Mouse (Mus musculus): ENCODE data around the gene Casp9. TPM values are rescaled to one million over a fixed set of nuclear protein-coding genes. Genes with fewer than 3 reads are reported as not detected.

Casp9 gene
- polyA plus RNA-seq, 1 experiment: 15.2 TPM

DNA sequence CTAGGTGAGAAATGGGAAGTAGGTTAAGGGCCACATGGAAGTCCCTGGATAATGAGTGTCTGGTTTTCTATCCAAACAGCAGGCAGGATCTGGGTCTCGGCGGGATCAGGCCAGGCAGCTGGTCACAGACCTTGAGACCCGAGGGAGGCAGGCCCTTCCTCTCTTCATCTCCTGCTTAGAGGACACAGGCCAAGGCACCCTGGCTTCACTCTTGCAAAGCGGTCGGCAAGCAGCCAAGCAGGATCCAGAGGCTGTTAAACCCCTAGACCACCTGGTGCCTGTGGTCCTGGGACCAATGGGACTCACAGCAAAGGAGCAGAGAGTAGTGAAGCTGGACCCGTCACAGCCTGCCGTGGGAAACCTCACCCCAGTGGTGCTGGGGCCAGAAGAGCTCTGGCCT, 2.9 kb downstream of the Casp9 start:
- Histone ChIP-seq H3ac (ENCODE audit: control insufficient read depth, insufficient read length) (no peak overlapping the region), H3K27me3 (ENCODE audit: control insufficient read depth, insufficient read depth, insufficient read length) (no peaks in the 10 kb centered on the region), H3K4me2 (ENCODE audit: low read depth) (no peak overlapping the region), H3K36me3 (ENCODE audit: control insufficient read depth, insufficient read depth) (no peaks in the 10 kb centered on the region), H3K79me2 (ENCODE audit: control insufficient read depth, insufficient read depth) (peaks cover 11% of the 10 kb centered on the region), H3K4me3 (no peak overlapping the region)
- TF ChIP-seq TCF3 (IDR thresholded peaks at IDR 0.05; ENCODE audit: insufficient read length, low read depth) (no peak), REST (IDR thresholded peaks at IDR 0.05; ENCODE audit: insufficient read depth, insufficient read length) (no peak), E2F4 (IDR thresholded peaks at IDR 0.05; ENCODE audit: insufficient read depth) (no peak), SRF (IDR thresholded peaks at IDR 0.05; ENCODE audit: control insufficient read depth, insufficient read length, low read depth) (no peak), USF1 (IDR thresholded peaks at IDR 0.05; ENCODE audit: low read depth) (no peak), POLR2AphosphoS2 (IDR thresholded peaks at IDR 0.05; ENCODE audit: insufficient read length, low read depth) (no peak), MYOG (IDR thresholded peaks at IDR 0.05; ENCODE audit: control insufficient read depth in 1 of 3, insufficient read depth in 1 of 3, insufficient read length in 2 of 3, low read depth in 2 of 3) (no peak), CEBPB (IDR thresholded peaks at IDR 0.05; ENCODE audit: insufficient read depth, poor library complexity, severe bottlenecking) (no peak), POLR2A (IDR thresholded peaks at IDR 0.05; ENCODE audit: insufficient read length, low read depth) (no peak), MAX (IDR thresholded peaks at IDR 0.05; ENCODE audit: low read depth) (no peak), MYOD1 (IDR thresholded peaks at IDR 0.05; ENCODE audit: control insufficient read depth in 1 of 3, insufficient read length in 2 of 3, low read depth in 2 of 3) (no peak), TCF12 (IDR thresholded peaks at IDR 0.05; ENCODE audit: insufficient read depth, poor library complexity, severe bottlenecking) (no peak)

DNA sequence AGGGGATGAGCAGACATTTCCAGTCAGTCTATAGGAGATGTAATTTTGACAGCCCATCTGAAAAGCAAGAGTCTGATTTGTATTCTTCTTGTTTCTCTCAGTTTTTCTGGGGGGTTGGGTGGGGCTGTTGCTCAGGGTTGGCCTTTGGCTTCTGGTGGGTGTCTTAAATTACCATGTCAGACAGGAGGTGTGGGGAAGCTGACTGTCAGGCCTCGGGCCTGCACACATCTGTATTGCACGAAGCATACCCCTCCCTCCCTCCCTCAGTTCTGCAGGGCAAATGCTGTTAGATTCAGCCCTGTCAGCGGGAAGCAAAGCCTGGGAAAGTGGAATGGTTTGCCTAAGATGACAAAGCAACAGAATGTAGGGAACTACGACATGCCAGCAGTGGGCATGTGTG, 3.5 kb downstream of the Casp9 start:
- Histone ChIP-seq H3K4me3 (no peak overlapping the region), H3K27me3 (ENCODE audit: control insufficient read depth, insufficient read depth, insufficient read length) (no peaks in the 10 kb centered on the region), H3K79me2 (ENCODE audit: control insufficient read depth, insufficient read depth) (peaks cover 11% of the 10 kb centered on the region), H3ac (ENCODE audit: control insufficient read depth, insufficient read length) (no peak overlapping the region), H3K4me2 (ENCODE audit: low read depth) (no peak overlapping the region), H3K36me3 (ENCODE audit: control insufficient read depth, insufficient read depth) (no peaks in the 10 kb centered on the region)
- TF ChIP-seq MAX (IDR thresholded peaks at IDR 0.05; ENCODE audit: low read depth): no peak
- no peak for TF ChIP-seq CEBPB (IDR thresholded peaks at IDR 0.05; ENCODE audit: insufficient read depth, poor library complexity, severe bottlenecking)
- no peak for TF ChIP-seq SRF (IDR thresholded peaks at IDR 0.05; ENCODE audit: control insufficient read depth, insufficient read length, low read depth)
- no peak for TF ChIP-seq POLR2AphosphoS2 (IDR thresholded peaks at IDR 0.05; ENCODE audit: insufficient read length, low read depth)
- TF ChIP-seq MYOG (IDR thresholded peaks at IDR 0.05; ENCODE audit: control insufficient read depth in 1 of 3, insufficient read depth in 1 of 3, insufficient read length in 2 of 3, low read depth in 2 of 3): no peak
- no peak for TF ChIP-seq TCF3 (IDR thresholded peaks at IDR 0.05; ENCODE audit: insufficient read length, low read depth)
- TF ChIP-seq POLR2A (IDR thresholded peaks at IDR 0.05; ENCODE audit: insufficient read length, low read depth): no peak
- no peak for TF ChIP-seq REST (IDR thresholded peaks at IDR 0.05; ENCODE audit: insufficient read depth, insufficient read length)
- no peak for TF ChIP-seq TCF12 (IDR thresholded peaks at IDR 0.05; ENCODE audit: insufficient read depth, poor library complexity, severe bottlenecking)
- no peak for TF ChIP-seq E2F4 (IDR thresholded peaks at IDR 0.05; ENCODE audit: insufficient read depth)
- TF ChIP-seq USF1 (IDR thresholded peaks at IDR 0.05; ENCODE audit: low read depth): no peak
- TF ChIP-seq MYOD1 (IDR thresholded peaks at IDR 0.05; ENCODE audit: control insufficient read depth in 1 of 3, insufficient read length in 2 of 3, low read depth in 2 of 3): no peak

DNA sequence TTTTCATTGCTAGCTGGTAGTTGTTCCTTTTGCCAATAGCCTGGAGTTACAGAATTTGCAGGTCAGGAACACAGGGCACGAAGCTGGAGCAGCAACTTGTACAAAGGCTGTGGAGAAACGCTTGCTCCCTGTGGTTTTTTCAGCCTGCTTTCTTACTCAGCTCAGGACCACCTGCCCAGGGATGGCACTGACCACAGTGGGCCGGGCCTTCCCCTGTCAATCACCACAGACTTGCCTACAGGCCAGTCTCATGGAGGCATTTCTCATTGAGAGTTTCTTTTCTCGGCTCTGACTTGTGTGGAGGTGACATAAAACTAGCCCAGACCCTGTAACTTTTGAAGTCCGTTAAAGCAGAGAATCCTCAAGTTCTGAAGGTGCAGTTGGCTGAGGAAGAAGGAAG, 4.1 kb downstream of the Casp9 start:
- no peak for TF ChIP-seq CEBPB (IDR thresholded peaks at IDR 0.05; ENCODE audit: insufficient read depth, poor library complexity, severe bottlenecking)
- TF ChIP-seq USF1 (IDR thresholded peaks at IDR 0.05; ENCODE audit: low read depth): no peak
- TF ChIP-seq MYOD1 (IDR thresholded peaks at IDR 0.05; ENCODE audit: control insufficient read depth in 1 of 3, insufficient read length in 2 of 3, low read depth in 2 of 3): no peak
- no peak for TF ChIP-seq TCF12 (IDR thresholded peaks at IDR 0.05; ENCODE audit: insufficient read depth, poor library complexity, severe bottlenecking)
- no peak for TF ChIP-seq POLR2A (IDR thresholded peaks at IDR 0.05; ENCODE audit: insufficient read length, low read depth)
- TF ChIP-seq POLR2AphosphoS2 (IDR thresholded peaks at IDR 0.05; ENCODE audit: insufficient read length, low read depth): no peak
- TF ChIP-seq REST (IDR thresholded peaks at IDR 0.05; ENCODE audit: insufficient read depth, insufficient read length): no peak
- TF ChIP-seq MYOG (IDR thresholded peaks at IDR 0.05; ENCODE audit: control insufficient read depth in 1 of 3, insufficient read depth in 1 of 3, insufficient read length in 2 of 3, low read depth in 2 of 3): no peak
- no peak for TF ChIP-seq E2F4 (IDR thresholded peaks at IDR 0.05; ENCODE audit: insufficient read depth)
- no peak overlapping the region for H3K4me3 ChIP-seq
- H3K27me3 ChIP-seq (ENCODE audit: control insufficient read depth, insufficient read depth, insufficient read length): no peaks in the 10 kb centered on the region

DNA sequence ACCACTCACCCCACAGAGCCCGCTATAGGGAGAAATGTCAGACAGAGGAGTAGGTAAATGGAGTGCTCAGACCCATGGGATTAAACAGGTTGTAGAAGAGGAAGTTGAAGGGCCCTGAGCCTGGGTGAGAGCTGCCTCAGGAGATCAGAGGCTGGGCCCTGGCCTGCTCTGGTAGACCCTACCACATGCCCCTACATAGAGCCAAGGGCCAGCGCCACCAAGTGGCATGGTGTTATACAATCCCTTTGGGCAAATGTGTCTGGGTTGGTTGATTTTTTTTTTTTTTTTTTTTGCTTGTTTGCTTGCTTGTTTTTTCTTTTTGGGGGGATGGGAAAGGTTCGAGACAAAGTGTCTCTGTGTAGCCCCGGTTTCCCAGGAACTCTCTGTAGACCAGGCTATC, 10.7 kb downstream of the Casp9 start:
- Histone ChIP-seq H3K27me3 (ENCODE audit: control insufficient read depth, insufficient read depth, insufficient read length) (no peaks in the 10 kb centered on the region), H3K79me2 (ENCODE audit: control insufficient read depth, insufficient read depth) (no peaks in the 10 kb centered on the region), H3K36me3 (ENCODE audit: control insufficient read depth, insufficient read depth) (peaks cover 7% of the 10 kb centered on the region), H3K4me3 (no peak overlapping the region), H3K4me2 (ENCODE audit: low read depth) (no peak overlapping the region), H3ac (ENCODE audit: control insufficient read depth, insufficient read length) (no peak overlapping the region)
- TF ChIP-seq MYOG (IDR thresholded peaks at IDR 0.05; ENCODE audit: control insufficient read depth in 1 of 3, insufficient read depth in 1 of 3, insufficient read length in 2 of 3, low read depth in 2 of 3) (no peak), TCF12 (IDR thresholded peaks at IDR 0.05; ENCODE audit: insufficient read depth, poor library complexity, severe bottlenecking) (no peak), POLR2A (IDR thresholded peaks at IDR 0.05; ENCODE audit: insufficient read length, low read depth) (no peak), SRF (IDR thresholded peaks at IDR 0.05; ENCODE audit: control insufficient read depth, insufficient read length, low read depth) (no peak), MYOD1 (IDR thresholded peaks at IDR 0.05; ENCODE audit: control insufficient read depth in 1 of 3, insufficient read length in 2 of 3, low read depth in 2 of 3) (no peak)

More for the DNA sequence above, 4.1 kb downstream of the Casp9 start:
- H3K79me2 ChIP-seq (ENCODE audit: control insufficient read depth, insufficient read depth): peaks cover 11% of the 10 kb centered on the region
- H3ac ChIP-seq (ENCODE audit: control insufficient read depth, insufficient read length): no peak overlapping the region
- H3K36me3 ChIP-seq (ENCODE audit: control insufficient read depth, insufficient read depth): no peaks in the 10 kb centered on the region
- no peak overlapping the region for H3K4me2 ChIP-seq (ENCODE audit: low read depth)

DNA sequence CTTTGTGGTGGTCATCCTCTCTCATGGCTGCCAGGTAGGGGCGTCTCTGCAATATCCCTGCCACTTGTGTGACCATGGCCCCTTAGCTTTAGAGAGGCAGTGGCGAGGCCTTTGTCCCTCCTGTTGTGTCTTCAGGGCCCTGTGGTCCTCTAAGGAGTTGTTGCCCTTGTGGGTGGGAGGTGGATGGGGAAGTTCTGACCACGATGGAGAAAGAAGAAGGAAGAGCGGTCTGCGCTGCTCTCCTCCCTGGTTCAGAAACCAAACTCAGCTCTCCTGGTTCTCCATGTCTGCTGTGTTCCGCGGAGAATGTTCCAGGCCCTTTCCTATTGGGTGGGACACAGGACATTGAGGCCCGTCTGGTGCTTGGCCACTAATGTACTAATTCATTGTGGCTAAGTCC, 12.5 kb downstream of the Casp9 start:
- no peaks in the 10 kb centered on the region for H3K79me2 ChIP-seq (ENCODE audit: control insufficient read depth, insufficient read depth)
- no peak overlapping the region for H3K4me3 ChIP-seq
- H3K4me2 ChIP-seq (ENCODE audit: low read depth): no peak overlapping the region
- TF ChIP-seq MAX (IDR thresholded peaks at IDR 0.05; ENCODE audit: low read depth) (no peak), MYOD1 (IDR thresholded peaks at IDR 0.05; ENCODE audit: control insufficient read depth in 1 of 3, insufficient read length in 2 of 3, low read depth in 2 of 3) (no peak), TCF3 (IDR thresholded peaks at IDR 0.05; ENCODE audit: insufficient read length, low read depth) (no peak), MYOG (IDR thresholded peaks at IDR 0.05; ENCODE audit: control insufficient read depth in 1 of 3, insufficient read depth in 1 of 3, insufficient read length in 2 of 3, low read depth in 2 of 3) (no peak), E2F4 (IDR thresholded peaks at IDR 0.05; ENCODE audit: insufficient read depth) (no peak), CEBPB (IDR thresholded peaks at IDR 0.05; ENCODE audit: insufficient read depth, poor library complexity, severe bottlenecking) (no peak), SRF (IDR thresholded peaks at IDR 0.05; ENCODE audit: control insufficient read depth, insufficient read length, low read depth) (no peak), POLR2AphosphoS2 (IDR thresholded peaks at IDR 0.05; ENCODE audit: insufficient read length, low read depth) (no peak), TCF12 (IDR thresholded peaks at IDR 0.05; ENCODE audit: insufficient read depth, poor library complexity, severe bottlenecking) (no peak), POLR2A (IDR thresholded peaks at IDR 0.05; ENCODE audit: insufficient read length, low read depth) (no peak), USF1 (IDR thresholded peaks at IDR 0.05; ENCODE audit: low read depth) (no peak), REST (IDR thresholded peaks at IDR 0.05; ENCODE audit: insufficient read depth, insufficient read length) (no peak)
- no peak overlapping the region for H3ac ChIP-seq (ENCODE audit: control insufficient read depth, insufficient read length)
- peaks cover 7% of the 10 kb centered on the region for H3K36me3 ChIP-seq (ENCODE audit: control insufficient read depth, insufficient read depth)
- no peaks in the 10 kb centered on the region for H3K27me3 ChIP-seq (ENCODE audit: control insufficient read depth, insufficient read depth, insufficient read length)
